Mouse (Mus musculus) testis, adult 2 months (tissue): Measurements from ENCODE around the gene Pcbp2. TPM values are rescaled to one million over a fixed set of nuclear protein-coding genes. Genes with fewer than 3 reads are reported as not detected.

Experiments used
- H3K27ac ChIP-seq: fragments of 200-500 bp; 2 replicates; pipeline ENCODE4 v1.5.1; 2012; ENCODE audit warnings: low read depth, low read length; ENCODE audit not compliant: control insufficient read depth, insufficient read depth
- H3K27me3 ChIP-seq: fragments of 200-500 bp; 2 replicates; pipeline ENCODE4 v1.6.1; 2012; ENCODE audit warnings: mild to moderate bottlenecking, low read length, moderate library complexity; ENCODE audit not compliant: control insufficient read depth, insufficient read depth
- H3K36me3 ChIP-seq: fragments of 200-500 bp; 2 replicates; pipeline ENCODE4 v1.6.1; 2012; ENCODE audit warnings: mild to moderate bottlenecking, low read length; ENCODE audit not compliant: control insufficient read depth, insufficient read depth
- H3K4me1 ChIP-seq: fragments of 200-500 bp; 2 replicates; pipeline ENCODE4 v1.6.1; 2012; ENCODE audit warnings: low read length; ENCODE audit not compliant: control insufficient read depth, insufficient read depth
- H3K4me3 ChIP-seq: fragments of 200-500 bp; 2 replicates; pipeline ENCODE4 v1.5.1; 2012; ENCODE audit warnings: low read depth, mild to moderate bottlenecking, low read length, moderate library complexity, mixed read lengths; ENCODE audit not compliant: control insufficient read depth
- CTCF ChIP-seq: fragments of 200-500 bp; IDR thresholded peaks from 2 replicates; pipeline ENCODE4 v1.5.1; 2012; ENCODE audit warnings: low read depth, mild to moderate bottlenecking, inconsistent platforms, low read length, moderate library complexity; ENCODE audit not compliant: control insufficient read depth, insufficient read depth, insufficient replicate concordance
- POLR2A ChIP-seq: fragments of 200-500 bp; IDR thresholded peaks from 2 replicates; pipeline ENCODE4 v1.6.1; 2012; ENCODE audit warnings: low read depth, mild to moderate bottlenecking, inconsistent platforms, low read length, moderate library complexity; ENCODE audit not compliant: control insufficient read depth
- polyA plus RNA-seq: library from polyadenylated mRNA; depleted of rRNA; stranded (reverse); fragments of >200 nt; gene quantifications from 2 replicates; pipeline ENCODE4 v1.2.3, GENCODE M21; 2012

The Pcbp2 gene
- polyA plus RNA-seq, 1 experiment = 1,129 TPM

DNA sequence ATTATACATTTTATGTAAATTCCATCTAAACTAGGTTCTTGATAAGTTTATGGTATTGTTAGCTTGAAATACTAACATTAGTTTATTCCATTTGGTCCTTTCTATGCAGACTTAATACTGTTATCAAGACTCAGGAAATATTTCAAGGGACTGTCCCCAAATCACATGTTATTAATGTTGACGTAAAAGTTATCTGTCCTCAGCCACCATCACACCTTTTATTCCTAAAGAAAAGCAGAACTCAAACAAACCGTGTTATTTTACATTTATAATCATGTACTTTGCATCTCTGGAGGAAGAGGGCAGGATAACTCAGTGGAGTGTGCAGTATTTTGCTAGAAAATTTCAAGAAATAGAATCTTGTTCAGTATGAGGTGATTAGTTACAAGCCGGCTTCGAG, 37.2 kb upstream of the Pcbp2 start:
- no peaks in the 10 kb centered on the region; the same call in 1 of the 2 replicates for H3K36me3 ChIP-seq

DNA sequence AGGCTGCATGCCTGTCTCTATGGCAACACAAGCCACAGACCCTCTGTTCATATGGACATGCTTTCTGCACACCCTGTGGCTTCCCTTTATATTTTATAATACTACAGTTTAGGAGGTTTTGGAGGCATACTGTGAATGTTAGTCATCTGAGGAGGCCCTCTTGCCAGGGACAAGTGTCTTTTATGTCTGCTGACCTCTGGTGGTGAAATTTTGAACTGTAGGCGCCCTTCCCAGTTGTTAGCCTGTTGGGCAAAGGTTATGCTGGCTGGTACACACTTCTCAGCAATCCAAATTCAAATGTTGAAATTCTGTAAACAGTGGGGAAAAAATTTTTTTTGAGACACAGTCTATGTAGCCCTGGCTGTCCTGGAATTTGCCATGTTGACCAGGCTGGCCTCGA, 27.8 kb upstream of the Pcbp2 start:
- no peaks in the 10 kb centered on the region for H3K36me3 ChIP-seq
- TF ChIP-seq CTCF (peak; percentile 23; the same call in 1 of the 2 replicates), POLR2A (no peak)
- no peak overlapping the region for H3K4me3 ChIP-seq
- no peak overlapping the region for H3K27ac ChIP-seq
- H3K27me3 ChIP-seq = no peaks in the 10 kb centered on the region
- no peaks in the 10 kb centered on the region; the same call in 1 of the 2 replicates for H3K4me1 ChIP-seq

More for the DNA sequence above, 37.2 kb upstream of the Pcbp2 start:
- Histone ChIP-seq H3K4me3 (no peak overlapping the region), H3K27ac (no peak overlapping the region), H3K27me3 (no peaks in the 10 kb centered on the region), H3K4me1 (no peaks in the 10 kb centered on the region)
- TF ChIP-seq POLR2A (no peak), CTCF (no peak)

DNA sequence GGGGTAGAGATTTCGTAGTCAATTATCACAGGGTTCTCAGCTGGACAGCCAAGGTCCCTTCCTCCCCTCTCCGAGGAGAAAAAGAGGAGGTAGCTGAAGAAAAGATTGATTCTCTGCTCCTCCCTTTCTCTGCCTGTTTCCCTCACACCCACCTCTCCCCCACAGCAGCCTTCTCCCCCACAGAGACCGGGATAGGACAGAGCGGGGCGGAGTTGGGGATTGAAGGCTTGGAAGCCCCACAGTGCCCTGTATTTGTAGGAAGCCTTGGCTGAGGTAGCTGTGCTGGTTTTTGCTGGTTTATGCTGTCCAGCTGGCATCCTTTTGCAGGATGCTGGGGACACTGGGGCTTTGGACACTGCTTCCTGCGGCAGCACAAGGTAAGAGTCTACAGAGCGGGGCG, 25.2 kb upstream of the Pcbp2 start, which contains the start of gene Amhr2:
Gene Amhr2 (plus strand): TSS at position 222 of the 400 bp plus-strand sequence.
- Histone ChIP-seq H3K4me3 (peak within 1 kb of the TSS; percentile 71), H3K4me1 (no peaks in the 10 kb centered on the region; the same call in 1 of the 2 replicates), H3K27me3 (no peaks in the 10 kb centered on the region), H3K36me3 (no peaks in the 10 kb centered on the region), H3K27ac (peak within 1 kb of the TSS; percentile 80)
- TF ChIP-seq CTCF (no peak), POLR2A (0 out of 2 replicates have a peak, but pooled peaks have one; percentile 38)

GRCm38 (mm10) chr15:102446448-102446847, 23.9 kb upstream of the Pcbp2 start:
- Histone ChIP-seq H3K36me3 (no peaks in the 10 kb centered on the region), H3K4me1 (peaks cover 5% of the 10 kb centered on the region), H3K27me3 (no peaks in the 10 kb centered on the region), H3K27ac (peak overlapping the region; percentile 80), H3K4me3 (peak overlapping the region; percentile 71)
- TF ChIP-seq CTCF (no peak), POLR2A (peak; percentile 52)

- TF ChIP-seq CTCF = no peak
- no peak for TF ChIP-seq POLR2A
- Histone ChIP-seq H3K27ac (peak overlapping the region; percentile 33; the same call in 1 of the 2 replicates), H3K27me3 (no peaks in the 10 kb centered on the region), H3K36me3 (no peaks in the 10 kb centered on the region), H3K4me3 (no peak overlapping the region), H3K4me1 (peaks cover 8% of the 10 kb centered on the region)
These were observed 21.0 kb upstream of the Pcbp2 start for GRCm38 (mm10) chr15:102449366-102449765.

DNA sequence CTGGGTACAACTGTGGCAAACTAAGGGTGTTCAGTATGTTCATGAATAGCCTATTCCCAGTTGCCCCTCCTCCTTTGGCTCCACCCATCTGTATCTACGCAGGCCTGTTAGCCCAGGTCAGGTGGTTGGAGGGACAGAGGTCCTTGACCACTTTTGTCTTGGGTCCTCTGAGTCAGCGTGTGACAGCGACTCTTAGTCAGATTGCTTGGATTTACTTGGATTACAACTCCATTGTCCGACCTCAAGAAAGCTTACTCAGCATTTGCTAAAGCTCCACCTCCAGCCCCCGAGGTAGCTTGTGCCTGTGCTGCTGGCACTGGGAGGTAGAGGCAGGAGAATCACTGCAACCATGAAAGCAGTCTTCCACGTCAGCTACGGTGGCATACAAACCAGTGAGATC, 19.4 kb upstream of the Pcbp2 start:
- Histone ChIP-seq H3K4me1 (peaks cover 11% of the 10 kb centered on the region), H3K27me3 (no peaks in the 10 kb centered on the region), H3K36me3 (no peaks in the 10 kb centered on the region), H3K27ac (no peak overlapping the region), H3K4me3 (no peak overlapping the region)
- TF ChIP-seq CTCF (no peak), POLR2A (no peak)

- TF ChIP-seq CTCF = no peak
- TF ChIP-seq POLR2A = no peak
- Histone ChIP-seq H3K27ac (no peak overlapping the region), H3K4me1 (peaks cover 14% of the 10 kb centered on the region), H3K36me3 (no peaks in the 10 kb centered on the region), H3K27me3 (no peaks in the 10 kb centered on the region), H3K4me3 (no peak overlapping the region)
These were observed 18.5 kb upstream of the Pcbp2 start for GRCm38 (mm10) chr15:102451666-102452430.
